Mouse (Mus musculus) kidney, embryonic 16.5 days (tissue): ENCODE results near the gene Lrrc75a. TPM values are rescaled to one million over a fixed set of nuclear protein-coding genes. Genes with fewer than 3 reads are reported as not detected.

Experiments used
- ATAC-seq: fragments of 200-750 bp; cut with Nextera tagmentation; 2 replicates; pipeline ENCODE4 v1.8.0; 2017; ENCODE audit warnings: moderate TSS enrichment; ENCODE audit not compliant: low FRiP score, low TSS enrichment
- H3K27ac ChIP-seq: fragments of 300-500 bp; sonication (generic); 2 replicates; pipeline ENCODE4 v1.5.1; 2014; ENCODE audit warnings: low read length
- H3K27me3 ChIP-seq: fragments of 300-500 bp; sonication (generic); 2 replicates; pipeline ENCODE4 v1.6.1; 2014; ENCODE audit warnings: low read length, control low read depth, mixed read lengths; ENCODE audit not compliant: insufficient read depth
- H3K36me3 ChIP-seq: fragments of 300-500 bp; sonication (generic); 2 replicates; pipeline ENCODE4 v1.6.1; 2014; ENCODE audit warnings: low read length, control low read depth, mixed read lengths; ENCODE audit not compliant: insufficient read depth
- H3K4me1 ChIP-seq: fragments of 300-500 bp; sonication (generic); 2 replicates; pipeline ENCODE4 v1.6.1; 2014; ENCODE audit warnings: low read length, control low read depth, mixed read lengths; ENCODE audit not compliant: insufficient read depth
- H3K4me2 ChIP-seq: fragments of 300-500 bp; sonication (generic); replicated peaks from 2 replicates; pipeline ENCODE4 v1.6.1; 2014; ENCODE audit warnings: low read depth, low read length
- H3K4me3 ChIP-seq: fragments of 300-500 bp; sonication (generic); 2 replicates; pipeline ENCODE4 v1.5.1; 2014; ENCODE audit warnings: mild to moderate bottlenecking, low read length
- H3K9ac ChIP-seq: fragments of 300-500 bp; sonication (generic); replicated peaks from 2 replicates; pipeline ENCODE4 v1.6.1; 2014; ENCODE audit warnings: low read length
- H3K9me3 ChIP-seq: fragments of 300-500 bp; sonication (generic); 2 replicates; pipeline ENCODE4 v1.6.1; 2016; ENCODE audit warnings: low read length, control low read depth
- WGBS: fragments of 180-500 bp; shearing (Covaris S2); extraction: QIAGEN DNeasy Blood & Tissue Kit; methylation state at CpG from one replicate; pipeline ENCODE4 v1.1.7; 2014; 5-methylcytosine and 5-hydroxymethylcytosine counted together
- polyA plus RNA-seq: library from polyadenylated mRNA; unstranded; fragments of >200 nt; fragmentation: Nextera tagmentation; extraction: Ambion mirVana; gene quantifications from 2 replicates; pipeline ENCODE4 v1.2.1, GENCODE M21; 2015

The Lrrc75a gene
- polyA plus RNA-seq, 1 experiment from 2014 or later: 15.6 TPM

- Histone ChIP-seq H3K27ac (no peak overlapping the region), H3K36me3 (no peaks in the 10 kb centered on the region), H3K4me3 (peak overlapping the region; percentile 65), H3K9ac (peak overlapping the region; percentile 61), H3K9me3 (0 out of 2 replicates have a peak, but pooled peaks cover 2% of the 10 kb centered on the region), H3K4me2 (peak overlapping the region; percentile 99), H3K4me1 (peaks cover 10% of the 10 kb centered on the region; the same call in 1 of the 2 replicates), H3K27me3 (peaks cover 4% of the 10 kb centered on the region)
- WGBS: 5% methylated on average over 27 of the region's 27 CpGs
- ATAC-seq: peak; percentile 80
Observed at GRCm38 (mm10) chr11:62575659-62576438, 72.5 kb downstream of the Lrrc75a start.

- Histone ChIP-seq H3K4me2 (peak overlapping the region; percentile 99), H3K9ac (peak overlapping the region; percentile 61), H3K4me1 (peaks cover 10% of the 10 kb centered on the region; the same call in 1 of the 2 replicates), H3K27ac (no peak overlapping the region), H3K9me3 (0 out of 2 replicates have a peak, but pooled peaks cover 2% of the 10 kb centered on the region), H3K27me3 (peaks cover 4% of the 10 kb centered on the region), H3K4me3 (peak overlapping the region; percentile 65), H3K36me3 (no peaks in the 10 kb centered on the region)
- WGBS: under 1% methylated on average over 9 of the region's 9 CpGs
- peak; percentile 68 for ATAC-seq
Observed at GRCm38 (mm10) chr11:62575297-62575658, 73.0 kb downstream of the Lrrc75a start.

GRCm38 (mm10) chr11:62574703-62575085, 73.6 kb downstream of the Lrrc75a start:
- H3K9me3 ChIP-seq: 0 out of 2 replicates have a peak, but pooled peaks cover 2% of the 10 kb centered on the region
- WGBS: 81% methylated on average over 4 of the region's 4 CpGs
- peaks cover 4% of the 10 kb centered on the region for H3K27me3 ChIP-seq
- no peak overlapping the region for H3K9ac ChIP-seq
- H3K4me1 ChIP-seq: peaks cover 10% of the 10 kb centered on the region; the same call in 1 of the 2 replicates
- H3K36me3 ChIP-seq: no peaks in the 10 kb centered on the region
- ATAC-seq: no peak
- H3K4me2 ChIP-seq: no peak overlapping the region
- no peak overlapping the region for H3K27ac ChIP-seq
- H3K4me3 ChIP-seq: no peak overlapping the region

DNA sequence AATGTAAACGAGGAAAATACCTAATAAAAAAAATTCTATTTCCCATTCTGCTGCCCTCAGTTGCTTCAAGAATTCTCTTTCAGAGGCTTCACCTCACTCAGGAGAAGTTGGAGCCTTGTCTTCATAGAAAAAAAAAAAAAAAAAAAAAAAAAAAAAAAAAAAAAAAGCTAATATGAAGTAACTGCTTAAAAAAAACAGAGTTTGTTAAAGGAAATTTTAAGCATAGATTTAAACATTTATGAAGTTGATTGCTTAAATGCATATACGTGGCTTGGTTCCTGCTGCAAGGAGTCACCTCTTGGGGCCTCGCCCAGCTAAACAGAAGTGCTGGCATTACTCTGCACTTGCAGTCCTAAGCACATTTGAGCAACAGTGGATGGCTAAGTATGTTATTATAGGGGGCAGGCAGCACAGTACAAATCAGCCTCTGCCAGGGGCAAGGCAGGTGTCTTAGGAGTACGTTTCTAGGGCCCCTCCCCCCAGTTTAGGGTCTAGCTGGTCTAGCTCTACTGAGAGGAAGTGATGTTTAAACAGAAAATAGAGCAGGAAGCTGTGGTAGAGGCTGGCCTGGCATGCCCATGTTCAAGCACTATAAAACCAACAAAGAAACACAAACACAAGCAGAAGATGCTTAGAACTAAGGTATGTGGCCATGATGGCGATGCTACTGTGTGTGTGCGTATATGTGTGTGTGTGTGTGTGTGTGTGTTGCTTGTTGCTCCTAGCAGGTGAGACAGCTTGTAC, 74.2 kb downstream of the Lrrc75a start, which contains the start of gene Trpv2:
Trpv2 (plus strand) TSS at position 528 of the 744 bp plus-strand sequence.
- Histone ChIP-seq H3K4me3 (peak within 1 kb of the TSS; percentile 65), H3K27ac (no peak within 1 kb of the TSS), H3K9me3 (0 out of 2 replicates have a peak, but pooled peaks cover 2% of the 10 kb centered on the region), H3K27me3 (peaks cover 4% of the 10 kb centered on the region), H3K4me1 (peaks cover 10% of the 10 kb centered on the region; the same call in 1 of the 2 replicates), H3K4me2 (peak within 1 kb of the TSS; percentile 99), H3K9ac (peak within 1 kb of the TSS; percentile 61), H3K36me3 (no peaks in the 10 kb centered on the region)
- 78% methylated on average over 6 of the region's 6 CpGs for WGBS
- no peak for ATAC-seq

GRCm38 (mm10) chr11:62568300-62568699, 80.0 kb downstream of the Lrrc75a start:
- Histone ChIP-seq H3K4me2 (no peak overlapping the region), H3K4me3 (no peak overlapping the region), H3K9me3 (0 out of 2 replicates have a peak, but pooled peaks cover 2% of the 10 kb centered on the region), H3K36me3 (no peaks in the 10 kb centered on the region), H3K27ac (no peak overlapping the region), H3K9ac (no peak overlapping the region), H3K27me3 (no peaks in the 10 kb centered on the region), H3K4me1 (no peaks in the 10 kb centered on the region)
- ATAC-seq: no peak
- WGBS: 73% methylated on average over 3 of the region's 3 CpGs

DNA sequence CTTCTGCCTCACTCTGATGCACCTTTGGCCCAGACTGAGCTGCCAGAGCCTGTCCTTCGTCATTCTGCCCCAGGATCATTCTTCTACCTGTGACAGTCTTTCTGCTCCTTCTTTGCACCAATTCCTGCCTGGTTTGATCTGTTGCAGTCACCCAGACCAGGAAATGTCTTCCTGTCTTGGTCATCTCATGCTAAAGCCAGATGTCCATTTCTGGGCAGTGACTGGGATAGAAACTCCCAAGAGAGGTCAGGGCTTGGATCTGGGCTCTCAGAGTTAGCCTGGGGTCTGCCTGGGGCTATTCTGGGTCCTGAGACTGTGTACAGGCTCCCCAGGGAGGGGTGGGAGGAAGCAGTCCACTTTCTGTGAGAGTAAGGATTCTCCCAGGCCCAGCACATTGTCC, 82.1 kb downstream of the Lrrc75a start:
- 32% methylated on average over 1 of the region's 1 CpGs for WGBS
- ATAC-seq: no peak

DNA sequence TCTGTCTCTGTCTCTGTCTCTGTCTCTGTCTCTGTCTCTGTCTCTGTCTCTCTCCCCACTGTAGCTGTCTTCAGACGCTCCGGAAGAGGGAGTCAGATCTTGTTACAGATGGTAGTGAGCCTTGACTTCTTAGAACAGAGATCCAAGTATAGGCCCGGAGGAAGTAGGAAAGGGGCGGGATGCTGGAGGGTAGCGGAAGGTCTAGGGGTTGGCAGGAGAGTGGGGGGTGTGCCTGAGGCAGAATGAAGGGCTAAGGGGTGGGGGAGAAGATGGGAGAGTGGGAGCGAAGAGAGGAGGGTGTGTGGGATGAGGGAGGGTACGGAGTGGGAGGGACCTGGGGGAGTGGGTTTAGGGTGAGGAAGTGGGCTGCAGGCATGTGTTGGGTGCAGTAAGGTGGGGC, 82.6 kb downstream of the Lrrc75a start:
- Histone ChIP-seq H3K4me1 (no peaks in the 10 kb centered on the region), H3K27ac (no peak overlapping the region), H3K27me3 (no peaks in the 10 kb centered on the region), H3K36me3 (no peaks in the 10 kb centered on the region), H3K4me2 (no peak overlapping the region), H3K9ac (no peak overlapping the region), H3K4me3 (no peak overlapping the region), H3K9me3 (no peaks in the 10 kb centered on the region)
- peak; percentile 63 for ATAC-seq
- WGBS: 25% methylated on average over 7 of the region's 7 CpGs

More for the DNA sequence above, 82.1 kb downstream of the Lrrc75a start:
- no peak overlapping the region for H3K9ac ChIP-seq
- no peaks in the 10 kb centered on the region for H3K9me3 ChIP-seq
- no peak overlapping the region for H3K4me3 ChIP-seq
- H3K4me2 ChIP-seq: no peak overlapping the region
- H3K27me3 ChIP-seq: no peaks in the 10 kb centered on the region
- no peak overlapping the region for H3K27ac ChIP-seq
- no peaks in the 10 kb centered on the region for H3K4me1 ChIP-seq
- no peaks in the 10 kb centered on the region for H3K36me3 ChIP-seq

DNA sequence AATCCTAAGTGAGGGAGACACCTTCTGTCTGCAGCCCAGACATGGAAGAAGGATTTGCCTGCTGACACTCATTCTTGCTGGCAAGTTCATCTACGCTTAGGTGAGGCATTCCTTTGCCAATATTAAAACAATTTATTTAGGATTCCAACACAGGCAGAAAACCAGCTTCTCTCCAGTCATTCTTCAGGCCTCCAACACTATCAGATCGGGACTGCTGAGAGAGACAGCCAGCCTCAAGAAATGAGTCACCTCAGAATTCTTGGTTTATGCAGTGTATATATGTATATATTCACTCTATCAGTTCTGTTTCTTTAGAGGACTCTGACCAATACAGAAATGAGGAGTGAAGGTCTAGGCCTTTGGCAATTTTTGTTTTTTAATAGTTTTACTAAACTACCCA, 84.7 kb downstream of the Lrrc75a start:
- H3K36me3 ChIP-seq: no peaks in the 10 kb centered on the region
- H3K9me3 ChIP-seq: no peaks in the 10 kb centered on the region
- no peak overlapping the region for H3K4me2 ChIP-seq
- WGBS: 88% methylated on average over 2 of the region's 2 CpGs
- no peaks in the 10 kb centered on the region for H3K27me3 ChIP-seq
- H3K9ac ChIP-seq: no peak overlapping the region
- H3K4me3 ChIP-seq: no peak overlapping the region
- no peak for ATAC-seq
- peaks cover 10% of the 10 kb centered on the region; the same call in 1 of the 2 replicates for H3K4me1 ChIP-seq
- no peak overlapping the region for H3K27ac ChIP-seq

DNA sequence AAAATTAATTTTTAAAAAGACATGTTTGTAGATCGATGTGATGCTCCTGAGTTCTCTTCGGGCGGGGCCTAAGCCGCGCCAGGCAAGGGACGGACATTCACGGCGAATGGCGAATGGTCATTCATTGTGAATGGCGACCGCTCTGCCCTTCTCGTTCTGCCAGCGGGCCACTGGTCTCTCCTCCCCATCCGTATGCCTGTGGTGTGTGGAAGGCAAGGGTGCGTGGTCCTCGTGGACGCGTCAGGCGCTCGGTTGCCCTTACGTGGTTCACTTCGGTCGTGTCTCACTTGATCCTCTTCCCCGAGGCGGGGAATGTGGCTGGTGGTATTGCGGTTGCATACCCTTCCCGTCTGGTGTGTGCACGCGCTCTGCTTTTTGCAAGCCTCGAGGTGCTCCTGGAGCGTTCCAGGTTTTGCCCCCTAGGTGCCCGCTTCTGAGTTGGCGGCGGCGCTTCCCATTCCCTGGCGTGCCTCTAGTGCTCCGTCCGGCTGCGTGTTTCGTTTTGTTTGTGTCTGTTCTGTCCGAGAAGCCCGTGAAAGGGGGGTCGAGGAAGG, 87.8 kb downstream of the Lrrc75a start:
- Histone ChIP-seq H3K4me1 (peaks cover 10% of the 10 kb centered on the region; the same call in 1 of the 2 replicates), H3K4me2 (peak overlapping the region; percentile 64), H3K27me3 (no peaks in the 10 kb centered on the region), H3K9me3 (no peaks in the 10 kb centered on the region), H3K4me3 (peak overlapping the region; percentile 42), H3K36me3 (no peaks in the 10 kb centered on the region), H3K27ac (no peak overlapping the region), H3K9ac (peak overlapping the region; percentile 51)
- no peak for ATAC-seq
- 33% methylated on average over 43 of the region's 43 CpGs for WGBS
